Mouse (Mus musculus) ES-Bruce4 (cell line): ENCODE data around the gene Sfi1.

ENCODE experiments used
- CTCF ChIP-seq: IDR thresholded peaks from one replicate; pipeline ENCODE4 v1.8.1; 2011; ENCODE audit warnings: low read depth, low read length
- EP300 ChIP-seq: IDR thresholded peaks from 2 replicates; pipeline ENCODE4 v1.6.1; 2011; ENCODE audit warnings: low read depth, low read length; ENCODE audit not compliant: insufficient read depth
- POLR2A ChIP-seq: IDR thresholded peaks from one replicate; pipeline ENCODE4 v1.8.1; 2011; ENCODE audit warnings: low read length; ENCODE audit not compliant: insufficient read depth

- TF ChIP-seq EP300 (no peak), CTCF (no peak), POLR2A (no peak)
Observed at GRCm38 (mm10) chr11:3201326-3202230, 8.3 kb upstream of the Sfi1 start.
